Mouse (Mus musculus) kidney, postnatal 0 days (tissue): ENCODE results near the gene Cdkn2d. TPM values are rescaled to one million over a fixed set of nuclear protein-coding genes. Genes with fewer than 3 reads are reported as not detected.
A peak's percentile ranks its signal among the peaks of the same experiment; 100 is the strongest.

ENCODE experiments used
- ATAC-seq: fragments of 200-750 bp; cut with Nextera tagmentation; replicated peaks from 2 replicates; pipeline ENCODE4 v1.8.0; 2017; ENCODE audit warnings: low read depth, moderate number of reproducible peaks, moderate TSS enrichment, moderate library complexity; ENCODE audit not compliant: low FRiP score
- DNase-seq: peaks from one replicate; pipeline ENCODE4 v3.0.0-alpha.2; 2016; ENCODE audit warnings: low spot score
- H3K27ac ChIP-seq: fragments of 300-500 bp; sonication (generic); 2 replicates; pipeline ENCODE4 v1.5.1; 2014; ENCODE audit warnings: mild to moderate bottlenecking
- H3K27me3 ChIP-seq: fragments of 300-500 bp; sonication (generic); 2 replicates; pipeline ENCODE4 v1.6.1; 2014; ENCODE audit warnings: low read length, mixed read lengths; ENCODE audit not compliant: insufficient read depth
- H3K36me3 ChIP-seq: fragments of 300-500 bp; sonication (generic); 2 replicates; pipeline ENCODE4 v1.6.1; 2014; ENCODE audit warnings: low read length, mixed read lengths; ENCODE audit not compliant: insufficient read depth
- H3K4me1 ChIP-seq: fragments of 300-500 bp; sonication (generic); replicated peaks from 2 replicates; pipeline ENCODE4 v1.6.1; 2014; ENCODE audit warnings: antibody characterized with exemption, low read length, mixed read lengths; ENCODE audit not compliant: insufficient read depth
- H3K4me2 ChIP-seq: fragments of 300-500 bp; sonication (generic); 2 replicates; pipeline ENCODE4 v1.6.1; 2014; ENCODE audit warnings: mild to moderate bottlenecking, low read length, moderate library complexity, mixed read lengths
- H3K4me3 ChIP-seq: fragments of 300-500 bp; sonication (generic); replicated peaks from 2 replicates; pipeline ENCODE4 v1.5.1; 2014; ENCODE audit warnings: low read depth, low read length
- H3K9ac ChIP-seq: fragments of 300-500 bp; sonication (generic); 2 replicates; pipeline ENCODE4 v1.6.1; 2014; ENCODE audit warnings: low read depth, low read length
- H3K9me3 ChIP-seq: fragments of 300-500 bp; sonication (generic); replicated peaks from 2 replicates; pipeline ENCODE4 v1.6.1; 2016; ENCODE audit warnings: low read length, inconsistent platforms, mixed read lengths
- CTCF ChIP-seq: IDR thresholded peaks from 2 replicates; pipeline ENCODE4 v1.5.1; 2016; ENCODE audit warnings: antibody characterized with exemption, low read depth, mild to moderate bottlenecking, moderate library complexity
- WGBS: fragments of 180-500 bp; shearing (Covaris S2); extraction: QIAGEN DNeasy Blood & Tissue Kit; methylation state at CpG from one replicate; pipeline ENCODE4 v1.1.7; 2014; 5-methylcytosine and 5-hydroxymethylcytosine counted together
- polyA plus RNA-seq: library from polyadenylated mRNA; unstranded; fragments of >200 nt; fragmentation: Nextera tagmentation; extraction: Ambion mirVana; gene quantifications from 2 replicates; pipeline ENCODE4 v1.2.1, GENCODE M21; 2015

The Cdkn2d gene
- polyA plus RNA-seq, 1 experiment from 2014 or later: 31.4 TPM

GRCm38 (mm10) chr9:21244428-21245112 is 46.6 kb downstream of the Cdkn2d start:
- no peak for DNase-seq

GRCm38 (mm10) chr9:21243826-21244427 is 47.3 kb downstream of the Cdkn2d start:
- Histone ChIP-seq H3K27me3 (peaks cover 48% of the 10 kb centered on the region), H3K9ac (no peak overlapping the region), H3K36me3 (no peaks in the 10 kb centered on the region), H3K4me1 (peaks cover 12% of the 10 kb centered on the region; the same call in 1 of the 2 replicates), H3K4me2 (peak overlapping the region; percentile 79), H3K27ac (no peak overlapping the region), H3K9me3 (no peaks in the 10 kb centered on the region), H3K4me3 (peak overlapping the region; percentile 42)
- DNase-seq: no peak
- no peak for TF ChIP-seq CTCF
- ATAC-seq: no peak
- whole genome bisulfite sequencing: 7% methylated on average over 39 of the region's 42 CpGs

More at GRCm38 (mm10) chr9:21244428-21245112, 46.6 kb downstream of the Cdkn2d start:
- Histone ChIP-seq H3K36me3 (no peaks in the 10 kb centered on the region), H3K27me3 (peaks cover 54% of the 10 kb centered on the region), H3K27ac (no peak overlapping the region), H3K4me3 (peak overlapping the region; percentile 42), H3K4me2 (peak overlapping the region; percentile 79), H3K9me3 (no peaks in the 10 kb centered on the region), H3K4me1 (peaks cover 12% of the 10 kb centered on the region; the same call in 1 of the 2 replicates), H3K9ac (no peak overlapping the region)
- WGBS: under 1% methylated on average over 72 of the region's 72 CpGs
- no peak for TF ChIP-seq CTCF
- no peak for ATAC-seq

GRCm38 (mm10) chr9:21241343-21241742 is 49.9 kb downstream of the Cdkn2d start:
- no peak overlapping the region for H3K9ac ChIP-seq
- ATAC-seq: no peak
- H3K36me3 ChIP-seq: no peaks in the 10 kb centered on the region
- H3K27ac ChIP-seq: no peak overlapping the region
- peak; percentile 98 for TF ChIP-seq CTCF
- no peak overlapping the region for H3K4me2 ChIP-seq
- H3K4me1 ChIP-seq: peaks cover 22% of the 10 kb centered on the region
- no peaks in the 10 kb centered on the region for H3K9me3 ChIP-seq
- peaks cover 29% of the 10 kb centered on the region for H3K27me3 ChIP-seq
- peak; percentile 97 for DNase-seq
- 5% methylated on average over 11 of the region's 11 CpGs for WGBS
- no peak overlapping the region for H3K4me3 ChIP-seq

- H3K9ac ChIP-seq: peak overlapping the region; percentile 95
- peaks cover 17% of the 10 kb centered on the region for H3K27me3 ChIP-seq
- H3K27ac ChIP-seq: peak overlapping the region; percentile 25; the same call in 1 of the 2 replicates
- no peak for DNase-seq
- peak overlapping the region; percentile 86 for H3K4me2 ChIP-seq
- peaks cover 17% of the 10 kb centered on the region for H3K4me1 ChIP-seq
- H3K9me3 ChIP-seq: no peaks in the 10 kb centered on the region
- no peak for ATAC-seq
- peaks cover 7% of the 10 kb centered on the region; the same call in 1 of the 2 replicates for H3K36me3 ChIP-seq
- no peak for TF ChIP-seq CTCF
- 35% methylated on average over 4 of the region's 4 CpGs for WGBS
- H3K4me3 ChIP-seq: peak overlapping the region; percentile 97
These were observed 51.8 kb downstream of the Cdkn2d start for GRCm38 (mm10) chr9:21239465-21239848.

- peak; percentile 90 for DNase-seq
- Histone ChIP-seq H3K27me3 (peaks cover 11% of the 10 kb centered on the region), H3K4me2 (peak within 1 kb of the TSS; percentile 86), H3K4me3 (peak within 1 kb of the TSS; percentile 97), H3K36me3 (peaks cover 7% of the 10 kb centered on the region), H3K4me1 (peaks cover 12% of the 10 kb centered on the region), H3K9me3 (no peaks in the 10 kb centered on the region), H3K27ac (peak within 1 kb of the TSS; percentile 92), H3K9ac (peak within 1 kb of the TSS; percentile 95)
- TF ChIP-seq CTCF: no peak
- 0% methylated on average over 74 of the region's 90 CpGs for WGBS
- ATAC-seq: peak; percentile 84
These were observed 52.3 kb downstream of the Cdkn2d start, which contains the start of gene Keap1 for GRCm38 (mm10) chr9:21238733-21239464. Gene Keap1 (minus strand): TSS chr9:21239361.

Other genes starting within 250 kb of the Cdkn2d start
- 0.29 TPM in 1 of 2 replicates, not detected in the other for gene Zglp1, start 224.3 kb downstream of the Cdkn2d start, polyA plus RNA-seq
- gene Gm49373, start 218.3 kb downstream of the Cdkn2d start, polyA plus RNA-seq: 0.38 and 0.62 TPM in 2 replicates
- 61.5 and 63.9 TPM in 2 replicates for gene Fdx1l, start 217.8 kb downstream of the Cdkn2d start, polyA plus RNA-seq
- 0.80 and 0.91 TPM in 2 replicates for gene Gm38431, start 199.4 kb downstream of the Cdkn2d start, polyA plus RNA-seq
- 40.8 and 41.3 TPM in 2 replicates for gene Raver1, start 199.4 kb downstream of the Cdkn2d start, polyA plus RNA-seq
- 8.6 and 9.4 TPM in 2 replicates for gene Tyk2, start 160.2 kb downstream of the Cdkn2d start, polyA plus RNA-seq
- 256 and 271 TPM in 2 replicates for gene Cdc37, start 141.4 kb downstream of the Cdkn2d start, polyA plus RNA-seq
- 8.2 and 8.3 TPM in 2 replicates for gene Pde4a, start 125.7 kb downstream of the Cdkn2d start, polyA plus RNA-seq
- 49.3 and 50.8 TPM in 2 replicates for gene Keap1, start 52.0 kb downstream of the Cdkn2d start, polyA plus RNA-seq
- 0.11 TPM in 1 of 2 replicates, not detected in the other for gene S1pr5, start 43.0 kb downstream of the Cdkn2d start, polyA plus RNA-seq
- 51.7 and 52.9 TPM in 2 replicates for gene Atg4d, start 26.1 kb downstream of the Cdkn2d start, polyA plus RNA-seq
- 8.7 and 10.6 TPM in 2 replicates for gene Kri1, start 3.4 kb downstream of the Cdkn2d start, polyA plus RNA-seq
- 57.3 and 63.0 TPM in 2 replicates for gene Ap1m2, start 20.9 kb upstream of the Cdkn2d start, polyA plus RNA-seq
- gene Slc44a2, start 29.3 kb upstream of the Cdkn2d start, polyA plus RNA-seq: 76.5 and 80.5 TPM in 2 replicates
- gene Ilf3, start 76.5 kb upstream of the Cdkn2d start, polyA plus RNA-seq: 113 and 125 TPM in 2 replicates
- gene Qtrt1, start 120.4 kb upstream of the Cdkn2d start, polyA plus RNA-seq: 41.1 and 42.0 TPM in 2 replicates
- 68.0 and 68.9 TPM in 2 replicates for gene Dnm2, start 133.5 kb upstream of the Cdkn2d start, polyA plus RNA-seq
- gene Tmed1, start 218.8 kb upstream of the Cdkn2d start, polyA plus RNA-seq: 128 and 131 TPM in 2 replicates
- 2.3 and 2.6 TPM in 2 replicates for gene AB124611, start 234.8 kb upstream of the Cdkn2d start, polyA plus RNA-seq